Mouse (Mus musculus) gastrocnemius, adult 8-10 months (tissue): ENCODE results near the gene Agbl4. TPM values are rescaled to one million over a fixed set of nuclear protein-coding genes. Genes with fewer than 3 reads are reported as not detected.

Source experiments
- DNase-seq, 2 experiments: peaks; one replicate each; pipeline ENCODE4 v3.0.0; 2022; ENCODE audit warnings: low spot score in 2 of 2
- total RNA-seq, 4 experiments: library from RNA; stranded (reverse); gene quantifications; 2 replicates each; pipeline ENCODE4 v1.2.4; 2022

The Agbl4 gene
- total RNA-seq, 4 experiments from 2014 or later: not detected

- no peak for DNase-seq
These were observed 1089.9 kb downstream of the Agbl4 start for GRCm38 (mm10) chr4:111487233-111487843.

- DNase-seq: no peak
These were observed 1096.4 kb downstream of the Agbl4 start for GRCm38 (mm10) chr4:111493750-111494404.

DNA sequence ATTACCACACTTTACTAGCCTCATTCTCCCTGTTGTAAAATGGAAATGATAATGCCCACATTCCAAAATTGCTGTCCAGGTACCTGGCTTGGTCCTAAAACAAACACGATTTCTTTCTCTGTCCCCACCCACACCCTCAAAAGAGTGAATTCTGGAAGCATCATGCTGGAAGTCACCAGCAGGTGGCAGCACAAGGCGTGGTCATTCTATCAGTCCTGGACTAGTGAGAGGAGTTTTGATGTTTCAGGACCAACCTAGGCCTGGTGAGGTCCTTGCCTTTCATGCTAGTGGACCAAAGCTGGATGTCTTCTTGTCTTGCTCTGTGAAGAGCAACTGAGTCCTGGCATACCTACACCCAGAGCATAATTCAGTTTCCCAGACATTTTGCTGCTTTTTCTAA, 1098.5 kb downstream of the Agbl4 start:
- DNase-seq: peak in 1 of 2 experiments; percentile 6

- no peak for DNase-seq
These were observed 1101.3 kb downstream of the Agbl4 start for GRCm38 (mm10) chr4:111498751-111499150.

- no peak for DNase-seq
These were observed 1104.0 kb downstream of the Agbl4 start for GRCm38 (mm10) chr4:111501441-111501840.

GRCm38 (mm10) chr4:111502965-111503727, 1105.7 kb downstream of the Agbl4 start:
- DNase-seq: no peak

GRCm38 (mm10) chr4:111504952-111505351, 1107.5 kb downstream of the Agbl4 start:
- DNase-seq: no peak

GRCm38 (mm10) chr4:111510129-111510528, 1112.7 kb downstream of the Agbl4 start:
- DNase-seq: no peak

GRCm38 (mm10) chr4:111513921-111514320, 1116.5 kb downstream of the Agbl4 start:
- DNase-seq: no peak

- DNase-seq: no peak
These were observed 1118.7 kb downstream of the Agbl4 start for GRCm38 (mm10) chr4:111516136-111516535.

GRCm38 (mm10) chr4:111517063-111517792, 1119.8 kb downstream of the Agbl4 start:
- DNase-seq: no peak

DNA sequence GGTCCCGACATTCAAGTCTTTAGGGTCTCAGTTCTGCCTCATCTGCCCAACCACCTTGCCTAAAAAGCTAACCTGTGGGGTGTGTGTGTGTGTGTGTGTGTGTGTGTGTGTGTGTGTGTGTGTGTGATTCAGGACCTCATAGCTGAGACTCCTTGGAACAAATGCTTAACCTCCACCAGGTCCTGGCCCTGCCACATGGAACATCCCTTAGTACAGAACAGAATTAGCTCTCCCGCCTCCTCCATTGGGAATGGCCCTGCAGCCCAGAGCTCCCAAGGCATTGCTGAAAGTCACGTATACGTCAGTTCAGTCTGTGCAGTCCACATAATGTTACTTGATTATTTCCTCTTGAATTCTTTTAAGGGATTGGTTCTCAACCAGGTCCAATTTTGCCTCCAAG, 1120.7 kb downstream of the Agbl4 start:
- no peak for DNase-seq

- DNase-seq: no peak
These were observed 1121.8 kb downstream of the Agbl4 start for GRCm38 (mm10) chr4:111519267-111519666.

GRCm38 (mm10) chr4:111520006-111520405, 1122.5 kb downstream of the Agbl4 start:
- no peak for DNase-seq

DNA sequence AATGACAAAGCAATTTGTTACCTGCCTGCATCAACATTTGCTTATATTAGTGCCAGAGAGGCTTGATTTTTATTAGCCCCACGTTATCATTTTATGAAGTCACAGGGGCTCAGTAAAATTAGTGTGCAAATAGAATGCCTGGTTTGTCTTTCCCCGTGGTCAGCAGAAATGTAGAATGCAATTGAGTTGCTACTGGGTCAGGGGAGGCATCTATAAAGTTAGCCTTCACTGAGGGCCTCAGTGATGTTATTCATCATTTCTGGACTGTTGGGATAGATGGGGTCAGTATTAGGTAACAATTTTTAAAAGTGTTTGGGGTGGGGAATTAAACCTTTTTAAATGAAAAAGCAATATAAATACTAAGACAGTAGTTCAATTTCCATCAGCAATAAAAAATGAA, 1125.5 kb downstream of the Agbl4 start:
- no peak for DNase-seq

DNA sequence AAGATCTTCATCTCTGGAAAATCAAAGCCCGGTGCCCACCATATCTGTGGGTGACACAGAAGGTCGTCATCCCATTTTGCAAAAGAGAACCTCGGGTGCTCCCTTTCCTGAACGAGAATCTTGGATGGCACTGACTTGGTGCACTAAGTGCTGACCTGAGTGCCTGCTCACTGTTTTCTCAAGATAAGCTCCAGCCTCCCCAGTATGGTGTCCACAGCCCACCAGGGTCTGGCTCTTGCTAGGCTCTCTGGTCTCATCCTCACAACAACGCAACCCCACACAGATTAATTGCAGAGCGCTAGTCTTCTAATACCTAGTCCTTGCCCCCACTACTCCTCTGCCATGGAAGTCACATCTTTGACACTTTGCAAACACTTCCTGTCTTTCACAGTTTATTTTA, 1131.5 kb downstream of the Agbl4 start:
- no peak for DNase-seq

GRCm38 (mm10) chr4:111529996-111530395, 1132.5 kb downstream of the Agbl4 start:
- no peak for DNase-seq

DNA sequence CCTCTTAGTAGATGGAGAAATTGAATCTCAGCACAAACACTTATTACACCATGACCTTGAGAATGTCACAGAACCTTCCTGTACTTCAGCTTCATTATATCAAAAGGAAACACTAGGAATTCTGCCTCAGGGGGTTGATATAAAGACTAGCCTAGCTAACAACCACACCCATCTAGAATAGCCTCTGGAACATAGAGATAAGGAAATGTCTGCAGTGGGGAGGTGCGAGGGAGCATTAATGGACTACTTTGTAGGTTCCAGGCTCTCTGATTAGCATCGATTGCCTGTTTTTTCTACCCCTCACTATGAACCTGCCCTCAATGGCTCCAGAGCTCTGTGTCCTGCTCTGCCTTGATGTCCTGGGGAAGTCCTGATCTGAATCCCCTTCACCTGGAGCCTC, 1133.1 kb downstream of the Agbl4 start:
- DNase-seq: no peak

DNA sequence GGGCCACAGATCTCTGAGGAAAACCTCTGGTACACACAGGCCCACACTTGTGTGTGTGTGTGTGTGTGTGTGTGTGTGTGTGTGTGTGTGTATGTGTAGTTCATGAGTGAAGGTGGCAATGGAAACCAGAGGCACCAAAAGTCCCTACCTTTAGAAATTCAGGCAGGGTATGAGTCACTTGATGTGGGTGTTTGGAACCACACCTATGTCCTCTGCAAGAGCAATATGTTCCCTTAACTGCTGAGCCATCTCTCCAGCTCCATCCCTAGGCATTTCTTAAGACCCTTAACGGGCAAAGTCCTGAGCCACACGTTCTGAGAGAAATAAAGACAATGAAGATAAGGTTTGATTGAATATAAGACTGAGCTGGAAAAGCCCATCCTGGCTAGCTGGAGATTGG, 1147.2 kb downstream of the Agbl4 start:
- no peak for DNase-seq

GRCm38 (mm10) chr4:111546009-111546408, 1148.5 kb downstream of the Agbl4 start:
- DNase-seq: no peak

DNA sequence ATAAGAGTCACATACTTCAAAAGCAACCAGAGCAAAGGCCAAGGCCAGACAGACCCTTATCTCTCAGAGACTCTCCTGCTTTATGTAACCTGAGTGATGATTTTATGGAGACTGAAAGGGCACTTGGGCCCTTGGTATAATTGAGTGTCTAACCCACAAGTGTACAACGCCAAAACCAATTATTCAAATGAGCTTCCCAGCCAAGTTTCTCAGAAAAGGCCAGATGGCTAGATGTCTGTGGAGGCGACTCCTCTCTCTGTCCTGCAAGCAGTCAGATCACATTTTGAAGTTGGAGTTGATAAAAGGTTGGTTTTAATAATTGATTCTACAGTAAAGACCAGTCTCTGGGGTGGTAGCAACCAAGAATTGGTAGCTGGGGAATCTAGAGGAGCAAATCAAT, 1158.0 kb downstream of the Agbl4 start:
- DNase-seq: no peak
